Mouse (Mus musculus) left cerebral cortex, adult 18-20 months (tissue): ENCODE results near the gene Ccdc88c. TPM values are rescaled to one million over a fixed set of nuclear protein-coding genes. Genes with fewer than 3 reads are reported as not detected.

Experiments
- DNase-seq, 2 experiments: peaks; one replicate each; pipeline ENCODE4 v3.0.0; 2021 to 2022; ENCODE audit warnings: low spot score in 2 of 2, mixed read lengths in 1 of 2
- total RNA-seq, 2 experiments: library from RNA; stranded (reverse); gene quantifications; 2 replicates each; pipeline ENCODE4 v1.2.3; 2021

The Ccdc88c gene
- total RNA-seq, 2 experiments from 2014 or later: 19.1 to 24.0 TPM

DNA sequence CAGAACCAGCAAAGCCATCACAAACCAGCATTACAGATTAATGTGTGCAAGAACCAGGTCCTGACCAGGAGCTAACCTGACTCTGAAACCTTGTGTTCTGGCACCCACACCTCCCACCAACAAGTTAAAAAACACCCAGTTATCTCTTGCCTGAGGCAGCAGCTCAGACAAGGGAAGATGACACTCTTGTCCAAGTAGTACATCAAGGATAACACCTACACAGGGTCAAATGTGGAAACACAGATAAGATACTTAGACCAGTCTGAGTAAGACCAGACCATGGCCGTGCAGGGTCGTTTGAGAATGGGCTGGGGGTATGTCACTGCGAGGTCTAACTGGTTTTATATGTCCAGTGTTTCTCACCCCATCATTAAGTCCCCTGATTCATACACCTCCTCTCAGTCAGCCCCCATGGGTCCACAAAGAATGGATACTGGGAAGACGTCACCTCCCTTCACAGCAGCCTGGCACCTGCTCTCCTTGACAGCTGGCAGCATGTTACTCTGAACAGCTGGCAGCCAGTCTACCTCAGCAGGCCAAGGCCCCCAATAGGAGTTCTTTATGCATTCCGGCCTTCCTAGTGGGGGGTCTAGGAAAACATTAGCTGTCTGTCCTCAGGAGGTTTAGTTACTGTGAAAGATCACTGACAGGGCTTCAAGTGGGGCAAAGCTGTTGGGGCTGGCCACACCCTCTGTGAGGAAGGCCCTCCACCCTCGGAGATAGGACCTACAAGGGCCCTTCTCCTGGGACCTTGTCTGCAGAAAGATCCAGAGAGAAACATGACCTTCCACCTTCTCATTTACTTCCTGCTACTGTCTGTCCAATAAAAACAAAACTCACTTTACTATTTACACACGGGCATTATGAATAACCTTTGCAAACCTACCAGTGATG, 29.5 kb downstream of the Ccdc88c start:
- no peak for DNase-seq

DNA sequence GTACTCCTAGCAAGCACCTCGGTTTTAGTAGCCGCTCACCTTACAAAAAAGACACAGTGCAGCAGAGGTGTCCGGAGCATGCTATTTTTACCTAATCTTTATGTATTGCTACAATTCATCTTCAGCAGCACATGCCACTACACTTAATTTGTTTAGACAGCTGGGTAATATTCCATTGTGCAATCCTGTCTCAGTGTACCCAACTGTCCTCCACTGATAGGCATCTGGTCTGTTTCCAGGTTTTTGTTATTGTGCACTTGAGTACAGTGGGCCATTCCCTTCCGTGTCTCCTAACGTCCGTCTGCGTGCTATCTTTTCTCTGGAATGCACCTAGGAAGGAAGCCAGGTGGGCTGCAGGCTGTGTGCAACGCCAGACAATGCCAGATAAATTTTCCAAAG, 30.3 kb downstream of the Ccdc88c start:
- DNase-seq: no peak

DNA sequence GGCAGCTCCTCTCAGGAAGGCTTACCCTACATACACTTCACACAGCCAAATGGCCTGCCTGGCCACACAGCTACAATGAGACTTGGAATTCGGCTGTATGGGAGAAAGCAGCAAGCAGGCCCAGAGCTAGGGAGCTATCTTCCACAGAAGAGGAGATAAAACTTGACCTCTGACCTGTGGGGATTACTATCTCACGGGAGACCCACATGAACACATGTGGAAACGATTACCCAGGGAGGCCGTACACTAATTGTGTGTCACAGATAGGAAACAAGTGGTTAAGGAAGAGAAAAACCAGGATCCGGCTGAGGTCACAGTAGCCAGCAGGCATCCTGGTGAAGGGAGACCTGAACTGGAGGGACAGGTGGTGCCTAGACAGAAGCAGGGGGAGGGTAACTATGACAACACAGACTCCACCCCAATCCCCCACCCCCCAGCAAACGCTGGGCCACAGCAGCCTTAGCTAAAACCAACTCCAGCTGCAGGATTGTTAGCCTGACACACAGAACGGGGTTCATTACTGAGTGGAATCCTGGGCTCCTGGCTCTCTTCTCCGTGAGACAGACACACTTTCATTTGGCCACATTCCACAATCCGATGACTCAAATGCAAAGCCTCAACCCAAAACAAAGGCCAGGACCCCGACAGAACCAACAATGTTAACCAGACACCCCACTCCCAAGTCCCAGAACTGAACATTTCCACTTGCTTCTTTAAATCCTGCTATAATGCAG, 30.9 kb downstream of the Ccdc88c start:
- no peak for DNase-seq

GRCm38 (mm10) chr12:100996378-100996898, 32.4 kb downstream of the Ccdc88c start:
- peak; percentile 32 to 56 for DNase-seq

DNA sequence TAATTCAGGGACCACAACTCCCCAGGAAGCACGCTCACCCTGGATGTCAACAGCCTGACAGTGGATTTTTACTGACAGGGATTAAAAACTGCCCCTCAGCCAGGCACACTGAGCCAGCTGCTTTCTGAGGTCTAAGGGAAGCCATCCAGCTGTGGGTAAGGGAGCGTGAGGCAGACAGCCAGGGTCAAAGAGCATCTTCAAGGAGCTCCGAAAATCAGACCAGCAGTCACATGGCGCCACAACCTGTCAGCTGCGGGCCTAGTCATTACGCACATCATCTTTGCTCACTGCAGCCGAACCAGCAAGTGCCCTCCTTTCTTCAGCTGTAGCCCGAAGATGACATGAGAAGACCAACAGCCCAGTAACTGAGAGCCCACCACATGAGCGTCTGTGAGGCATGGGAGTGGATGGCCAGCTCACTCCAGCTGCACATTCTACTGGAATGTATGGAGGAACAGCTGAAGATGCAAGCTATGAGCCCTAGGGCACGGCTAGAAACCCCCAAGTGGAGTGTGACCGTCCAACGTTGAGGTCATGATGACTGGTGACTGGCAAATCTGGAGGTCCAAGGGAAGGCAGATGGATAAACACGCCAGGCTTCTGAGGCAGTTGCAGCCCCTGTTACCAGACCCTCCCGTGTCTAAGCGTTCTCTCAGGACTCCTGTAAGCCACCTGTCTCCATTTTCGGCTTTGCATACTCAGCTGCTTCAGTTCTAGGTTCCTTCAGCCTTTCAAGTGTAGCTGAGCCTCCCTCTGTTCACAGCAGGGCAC, 33.1 kb downstream of the Ccdc88c start:
- DNase-seq: no peak

GRCm38 (mm10) chr12:100994140-100995015, 34.5 kb downstream of the Ccdc88c start:
- DNase-seq: no peak

- no peak for DNase-seq
Measured at GRCm38 (mm10) chr12:100993146-100993545, 35.7 kb downstream of the Ccdc88c start.

GRCm38 (mm10) chr12:100992505-100992904, 36.4 kb downstream of the Ccdc88c start:
- DNase-seq: no peak

GRCm38 (mm10) chr12:100991119-100991518, 37.7 kb downstream of the Ccdc88c start:
- DNase-seq: no peak

DNA sequence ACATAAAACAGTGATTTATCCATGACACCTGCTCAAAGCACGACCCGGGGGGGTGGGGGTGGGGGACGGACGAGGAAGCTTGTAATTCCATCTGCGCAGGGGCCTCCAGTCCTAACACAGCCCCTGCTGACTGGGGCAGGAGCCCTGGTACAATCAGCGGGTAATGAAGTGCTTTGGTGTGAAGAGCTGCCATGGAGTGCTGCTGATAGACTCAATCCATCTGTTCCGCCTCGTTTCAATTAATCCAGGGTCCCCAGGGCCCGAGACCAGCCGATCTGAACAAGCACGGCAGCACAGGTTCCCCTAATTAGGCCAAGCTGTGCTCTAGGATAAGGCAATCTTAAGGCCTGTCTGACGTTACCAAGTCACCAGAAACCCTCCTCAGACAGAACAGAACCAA, 38.6 kb downstream of the Ccdc88c start:
- DNase-seq: no peak

DNA sequence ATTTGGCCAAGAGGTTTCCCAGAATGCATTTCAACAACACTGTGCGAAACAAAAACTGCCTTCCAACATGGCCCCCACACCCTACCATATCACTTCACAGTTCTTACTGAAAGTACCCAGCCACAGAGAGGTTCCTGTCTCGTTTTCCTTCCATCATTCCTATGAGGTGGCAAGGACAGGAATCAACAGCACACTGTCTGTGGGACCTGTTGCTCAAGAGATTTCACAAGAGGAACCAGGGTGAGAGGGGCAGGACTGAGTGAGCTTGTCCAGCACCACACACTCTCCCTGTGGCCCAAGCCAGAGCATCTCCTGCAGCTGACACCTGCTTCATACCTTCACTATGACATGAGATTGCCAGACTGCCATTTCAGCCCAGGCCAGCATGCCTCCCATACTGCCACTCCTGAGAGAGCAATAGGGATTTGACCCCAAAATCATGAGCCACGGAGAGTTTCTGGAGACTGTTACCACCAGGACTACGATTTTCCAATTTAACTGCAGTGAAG, 39.0 kb downstream of the Ccdc88c start:
- DNase-seq: no peak

GRCm38 (mm10) chr12:100988324-100989130, 40.3 kb downstream of the Ccdc88c start:
- peak; percentile 41 to 67 for DNase-seq

GRCm38 (mm10) chr12:100986423-100986822, 42.4 kb downstream of the Ccdc88c start:
- no peak for DNase-seq

GRCm38 (mm10) chr12:100985793-100986157, 43.1 kb downstream of the Ccdc88c start:
- no peak for DNase-seq

GRCm38 (mm10) chr12:100985050-100985792, 43.6 kb downstream of the Ccdc88c start:
- no peak for DNase-seq

GRCm38 (mm10) chr12:100983565-100983964, 45.3 kb downstream of the Ccdc88c start:
- no peak for DNase-seq

GRCm38 (mm10) chr12:100982217-100982616, 46.6 kb downstream of the Ccdc88c start:
- DNase-seq: no peak

DNA sequence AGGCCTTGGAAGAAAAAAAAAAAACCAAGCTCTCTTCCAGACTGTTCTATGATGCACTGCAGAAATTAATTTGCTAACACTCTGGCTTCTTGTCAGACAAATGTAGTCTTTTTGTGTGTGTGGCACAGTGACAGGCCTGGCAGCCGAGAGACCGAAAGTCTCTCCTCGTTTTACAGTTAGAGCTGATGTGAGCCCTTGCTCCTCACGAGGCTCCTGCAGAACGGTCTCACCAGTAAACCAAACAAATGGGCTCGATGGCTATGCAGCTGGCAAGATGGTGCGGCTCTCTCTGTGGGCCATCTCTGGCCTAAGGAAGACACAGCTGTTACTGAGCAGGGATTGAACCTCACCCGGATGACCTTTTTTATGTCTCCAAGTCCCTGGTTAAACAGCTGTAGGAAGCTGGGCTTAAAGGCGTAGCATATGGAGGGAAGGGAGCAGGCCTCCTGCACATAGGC, 48.3 kb downstream of the Ccdc88c start:
- no peak for DNase-seq
